Mouse (Mus musculus) midbrain, embryonic 11.5 days (tissue): ENCODE measurements around the gene Sobp. TPM values are rescaled to one million over a fixed set of nuclear protein-coding genes. Genes with fewer than 3 reads are reported as not detected.

Source experiments
- ATAC-seq: fragments of 200-750 bp; cut with Nextera tagmentation; 2 replicates; pipeline ENCODE4 v1.8.0; 2017; ENCODE audit warnings: moderate TSS enrichment, moderate library complexity; ENCODE audit not compliant: low FRiP score
- DNase-seq: peaks from one replicate; pipeline ENCODE4 v3.0.0; 2015; ENCODE audit warnings: low spot score; ENCODE audit errors: missing footprints
- H3K27ac ChIP-seq: fragments of 300-500 bp; sonication (generic); 2 replicates; pipeline ENCODE4 v1.5.1; 2014; ENCODE audit warnings: low read depth, low read length
- H3K27me3 ChIP-seq: fragments of 300-500 bp; sonication (generic); 2 replicates; pipeline ENCODE4 v1.6.1; 2014; ENCODE audit warnings: mild to moderate bottlenecking, low read length, moderate library complexity, mixed read lengths; ENCODE audit not compliant: control insufficient read depth, insufficient read depth
- H3K36me3 ChIP-seq: fragments of 300-500 bp; sonication (generic); 2 replicates; pipeline ENCODE4 v1.6.1; 2014; ENCODE audit warnings: mild to moderate bottlenecking, low read length, moderate library complexity, mixed read lengths; ENCODE audit not compliant: control insufficient read depth, insufficient read depth
- H3K4me1 ChIP-seq: fragments of 300-500 bp; sonication (generic); 2 replicates; pipeline ENCODE4 v1.6.1; 2014; ENCODE audit warnings: low read length; ENCODE audit not compliant: control insufficient read depth, insufficient read depth
- H3K4me2 ChIP-seq: fragments of 300-500 bp; sonication (generic); 2 replicates; pipeline ENCODE4 v1.6.1; 2014; ENCODE audit warnings: mild to moderate bottlenecking, moderate library complexity
- H3K4me3 ChIP-seq: fragments of 300-500 bp; sonication (generic); 2 replicates; pipeline ENCODE4 v1.5.1; 2014; ENCODE audit warnings: low read depth, low read length
- H3K9ac ChIP-seq: fragments of 300-500 bp; sonication (generic); 2 replicates; pipeline ENCODE4 v1.6.1; 2014; ENCODE audit warnings: low read length
- H3K9me3 ChIP-seq: fragments of 300-500 bp; sonication (generic); 2 replicates; pipeline ENCODE4 v1.6.1; 2016; ENCODE audit warnings: low read length; ENCODE audit not compliant: control insufficient read depth
- WGBS: fragments of 180-500 bp; shearing (Covaris S2); extraction: QIAGEN DNeasy Blood & Tissue Kit; methylation state at CpG from one replicate; pipeline ENCODE4 v1.1.7; 2014; 5-methylcytosine and 5-hydroxymethylcytosine counted together
- polyA plus RNA-seq: library from polyadenylated mRNA; unstranded; fragments of >200 nt; fragmentation: Nextera tagmentation; extraction: Ambion mirVana; gene quantifications from 2 replicates; pipeline ENCODE4 v1.2.1, GENCODE M21; 2014

Sobp gene
- polyA plus RNA-seq, 1 experiment from 2014 or later: 5.8 TPM

DNA sequence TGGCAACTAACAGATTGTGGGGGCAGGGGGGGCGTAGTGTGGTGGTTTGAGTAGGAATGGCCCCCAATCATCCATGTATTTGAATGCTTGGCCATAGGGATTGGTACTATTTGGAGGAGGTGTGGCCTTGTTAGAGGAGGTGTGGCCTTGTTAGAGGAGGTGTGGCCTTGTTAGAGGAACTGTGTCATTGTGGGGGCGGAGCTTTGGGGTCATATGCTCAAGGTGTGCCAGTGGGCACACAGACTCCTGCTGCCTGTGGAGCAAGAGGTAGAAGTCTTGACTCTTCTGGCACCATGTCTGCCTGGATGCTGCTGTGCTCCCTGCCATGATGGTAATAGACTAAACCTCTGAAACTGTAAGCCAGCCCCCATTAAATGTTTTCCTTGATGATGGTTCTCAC lies 25.9 kb upstream of the Sobp start:
- DNase-seq (no peak), ATAC-seq (no peak)
- no peaks in the 10 kb centered on the region for H3K27me3 ChIP-seq
- H3K4me1 ChIP-seq: no peaks in the 10 kb centered on the region
- no peaks in the 10 kb centered on the region for H3K36me3 ChIP-seq
- no peak overlapping the region for H3K4me3 ChIP-seq
- no peaks in the 10 kb centered on the region for H3K9me3 ChIP-seq
- WGBS: 90% methylated on average over 2 of the region's 2 CpGs
- H3K9ac ChIP-seq: no peak overlapping the region
- no peak overlapping the region for H3K4me2 ChIP-seq
- no peak overlapping the region for H3K27ac ChIP-seq

DNA sequence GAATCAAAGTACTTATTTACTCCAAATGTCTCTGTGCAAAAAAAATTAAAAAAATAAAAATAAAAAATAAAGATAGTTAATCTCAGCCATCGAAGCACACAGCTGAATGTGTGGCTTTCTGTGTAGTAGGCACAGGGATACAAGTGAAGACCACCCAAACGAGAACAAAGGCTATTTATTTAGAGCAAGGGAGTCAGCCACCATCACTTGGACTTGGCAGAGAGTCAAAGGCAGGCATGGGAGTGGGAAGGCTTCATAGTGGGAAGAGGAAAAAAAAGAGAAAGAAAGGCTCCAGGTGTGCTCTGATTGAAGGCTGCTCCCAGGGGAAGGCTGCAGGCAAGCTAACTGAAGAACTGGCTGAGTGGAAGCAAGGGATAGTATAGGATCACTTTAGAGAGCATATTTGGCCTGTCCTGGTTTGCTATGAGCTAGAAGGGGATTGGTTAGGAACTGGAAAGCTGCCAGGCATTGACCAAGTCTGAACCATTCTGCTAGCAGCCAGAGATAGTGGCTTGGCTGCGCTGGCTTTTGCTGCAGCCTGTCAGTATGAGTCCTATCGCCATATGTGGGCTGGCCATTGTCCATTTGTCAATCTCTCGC lies 6.1 kb upstream of the Sobp start:
- DNase-seq (no peak), ATAC-seq (peak; percentile 19; the same call in 1 of the 2 replicates)
- peaks cover 6% of the 10 kb centered on the region for H3K27me3 ChIP-seq
- H3K27ac ChIP-seq: no peak overlapping the region
- H3K4me2 ChIP-seq: no peak overlapping the region
- WGBS: 61% methylated on average over 5 of the region's 5 CpGs
- no peaks in the 10 kb centered on the region for H3K9me3 ChIP-seq
- H3K4me1 ChIP-seq: no peaks in the 10 kb centered on the region; the same call in 1 of the 2 replicates
- H3K9ac ChIP-seq: no peak overlapping the region
- no peak overlapping the region for H3K4me3 ChIP-seq
- no peaks in the 10 kb centered on the region for H3K36me3 ChIP-seq

GRCm38 (mm10) chr10:43175156-43175601 lies 849 bp upstream of the Sobp start:
- peak; percentile 96 for DNase-seq
- peak; percentile 53 for ATAC-seq
- peaks cover 8% of the 10 kb centered on the region for H3K27me3 ChIP-seq
- H3K9ac ChIP-seq: peak overlapping the region; percentile 90
- WGBS: under 1% methylated on average over 18 of the region's 18 CpGs
- H3K4me2 ChIP-seq: peak overlapping the region; percentile 90
- H3K4me1 ChIP-seq: peaks cover 14% of the 10 kb centered on the region
- H3K27ac ChIP-seq: peak overlapping the region; percentile 85; the same call in 1 of the 2 replicates
- peak overlapping the region; percentile 90 for H3K4me3 ChIP-seq
- no peaks in the 10 kb centered on the region for H3K36me3 ChIP-seq
- no peaks in the 10 kb centered on the region for H3K9me3 ChIP-seq

GRCm38 (mm10) chr10:43173828-43174325 lies 453 bp downstream of the Sobp start:
- H3K4me3 ChIP-seq: peak overlapping the region; percentile 90
- peak overlapping the region; percentile 90 for H3K4me2 ChIP-seq
- 0% methylated on average over 21 of the region's 38 CpGs for WGBS
- DNase-seq: peak; percentile 95
- peaks cover 14% of the 10 kb centered on the region for H3K4me1 ChIP-seq
- H3K27me3 ChIP-seq: peaks cover 8% of the 10 kb centered on the region
- H3K9me3 ChIP-seq: no peaks in the 10 kb centered on the region
- H3K36me3 ChIP-seq: no peaks in the 10 kb centered on the region
- peak overlapping the region; percentile 85 for H3K27ac ChIP-seq
- ATAC-seq: peak; percentile 57
- H3K9ac ChIP-seq: peak overlapping the region; percentile 90

DNA sequence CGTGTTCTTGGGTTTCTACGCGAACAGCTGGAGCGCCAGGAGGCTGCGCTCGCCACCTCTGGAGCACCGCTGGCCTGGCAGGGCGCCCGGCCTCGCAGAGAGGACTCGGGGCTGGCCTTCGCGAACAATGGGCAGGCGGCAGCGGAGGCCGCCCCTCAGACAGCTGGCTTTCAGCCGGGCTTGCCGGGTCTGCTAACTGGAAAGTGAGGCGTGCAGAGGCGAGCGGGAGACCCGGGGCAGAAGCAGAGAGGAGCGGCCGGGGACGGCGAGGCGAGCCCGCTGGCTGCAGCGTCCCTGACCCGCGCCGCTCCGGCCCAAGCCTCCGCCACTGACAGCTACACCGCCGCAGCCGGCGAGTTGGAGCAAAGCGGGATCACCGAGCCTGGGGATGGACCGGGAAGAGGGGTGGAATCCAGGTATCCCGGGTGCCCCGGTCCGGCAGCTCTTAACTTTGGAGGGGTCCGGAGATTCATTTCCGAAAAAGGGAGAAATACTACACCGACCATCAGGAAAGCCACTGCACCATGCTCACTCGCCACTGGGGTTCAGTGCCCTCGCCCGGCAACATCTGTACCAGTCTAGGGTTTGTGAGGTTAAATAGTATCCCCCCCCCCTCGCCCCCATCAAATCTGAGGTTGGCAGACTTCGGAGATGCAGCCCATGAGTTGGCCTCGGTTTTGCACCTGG lies 1.0 kb downstream of the Sobp start:
- DNase-seq: peak; percentile 97
- Histone ChIP-seq H3K4me2 (peak overlapping the region; percentile 90), H3K27ac (peak overlapping the region; percentile 85), H3K27me3 (peaks cover 8% of the 10 kb centered on the region), H3K9ac (peak overlapping the region; percentile 90), H3K9me3 (no peaks in the 10 kb centered on the region), H3K36me3 (no peaks in the 10 kb centered on the region), H3K4me1 (peaks cover 14% of the 10 kb centered on the region), H3K4me3 (peak overlapping the region; percentile 90)
- WGBS: under 1% methylated on average over 52 of the region's 53 CpGs
- ATAC-seq: peak; percentile 58

DNA sequence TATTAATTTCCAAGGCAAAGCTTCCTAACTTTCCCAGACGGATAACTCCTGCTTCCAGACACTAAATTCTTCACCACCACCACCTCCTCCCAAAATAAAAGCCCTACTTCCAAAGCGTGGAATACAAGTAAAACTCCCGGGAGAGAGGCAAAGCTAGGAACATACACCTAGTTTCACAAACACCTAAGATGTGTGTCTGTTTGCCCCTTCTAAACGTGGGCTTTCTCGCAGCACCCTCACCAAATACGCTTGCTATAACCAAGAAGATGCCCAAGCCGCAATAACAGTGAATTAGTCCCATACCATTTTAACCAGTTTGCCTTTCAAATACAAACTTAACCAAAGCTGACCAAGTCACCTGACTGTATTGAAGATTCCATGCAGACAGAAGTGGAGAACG lies 1.8 kb downstream of the Sobp start:
- Histone ChIP-seq H3K9ac (peak overlapping the region; percentile 90), H3K4me3 (peak overlapping the region; percentile 90), H3K36me3 (no peaks in the 10 kb centered on the region), H3K4me2 (peak overlapping the region; percentile 90), H3K27me3 (peaks cover 8% of the 10 kb centered on the region), H3K4me1 (peaks cover 14% of the 10 kb centered on the region), H3K27ac (no peak overlapping the region), H3K9me3 (no peaks in the 10 kb centered on the region)
- 2% methylated on average over 8 of the region's 8 CpGs for WGBS
- ATAC-seq (no peak), DNase-seq (peak; percentile 89)

GRCm38 (mm10) chr10:43172066-43172465 lies 2.3 kb downstream of the Sobp start:
- WGBS: 2% methylated on average over 7 of the region's 7 CpGs

GRCm38 (mm10) chr10:43171106-43171505 lies 3.2 kb downstream of the Sobp start:
- H3K9ac ChIP-seq: 0 out of 2 replicates have a peak overlapping the region, but pooled peaks have one; percentile 28
- 2% methylated on average over 8 of the region's 8 CpGs for WGBS
- no peak for ATAC-seq

More at GRCm38 (mm10) chr10:43172066-43172465, 2.3 kb downstream of the Sobp start:
- no peak overlapping the region for H3K27ac ChIP-seq
- ATAC-seq: no peak
- peaks cover 14% of the 10 kb centered on the region for H3K4me1 ChIP-seq
- H3K4me3 ChIP-seq: peak overlapping the region; percentile 90
- peak overlapping the region; percentile 90 for H3K4me2 ChIP-seq
- no peak overlapping the region; the same call in 1 of the 2 replicates for H3K9ac ChIP-seq
- DNase-seq: peak; percentile 90
- H3K27me3 ChIP-seq: peaks cover 8% of the 10 kb centered on the region
- no peaks in the 10 kb centered on the region for H3K9me3 ChIP-seq
- no peaks in the 10 kb centered on the region for H3K36me3 ChIP-seq

DNA sequence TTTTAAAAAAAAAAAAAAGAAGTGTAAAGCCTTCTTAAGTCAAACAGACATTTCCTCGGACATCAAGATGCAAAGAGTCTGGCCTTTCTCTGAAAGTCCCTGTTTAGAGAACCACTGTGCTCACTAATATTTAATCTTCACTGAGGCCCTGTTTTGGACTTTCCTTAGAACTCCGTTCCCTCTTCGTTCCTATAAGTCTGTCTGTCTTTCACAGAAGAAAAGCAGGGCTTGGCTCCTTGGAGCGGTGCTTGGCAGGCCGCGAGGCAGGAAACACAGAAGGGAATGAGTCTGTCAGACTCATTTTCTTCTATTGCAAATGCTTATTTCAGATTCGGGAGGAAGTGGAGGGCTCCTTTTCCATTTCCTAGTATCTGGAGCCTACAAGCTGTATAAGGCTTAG lies 5.5 kb downstream of the Sobp start:
- no peaks in the 10 kb centered on the region; the same call in 1 of the 2 replicates for H3K27me3 ChIP-seq
- no peak for ATAC-seq
- no peak overlapping the region for H3K27ac ChIP-seq
- H3K9ac ChIP-seq: no peak overlapping the region
- DNase-seq: peak; percentile 70
- peaks cover 11% of the 10 kb centered on the region for H3K4me1 ChIP-seq
- 74% methylated on average over 7 of the region's 7 CpGs for WGBS
- H3K4me2 ChIP-seq: no peak overlapping the region
- H3K9me3 ChIP-seq: no peaks in the 10 kb centered on the region
- H3K36me3 ChIP-seq: no peaks in the 10 kb centered on the region
- no peak overlapping the region for H3K4me3 ChIP-seq

More at GRCm38 (mm10) chr10:43171106-43171505, 3.2 kb downstream of the Sobp start:
- no peaks in the 10 kb centered on the region for H3K9me3 ChIP-seq
- peak; percentile 89 for DNase-seq
- H3K4me2 ChIP-seq: peak overlapping the region; percentile 42
- H3K4me1 ChIP-seq: peaks cover 14% of the 10 kb centered on the region
- H3K36me3 ChIP-seq: no peaks in the 10 kb centered on the region
- no peak overlapping the region for H3K27ac ChIP-seq
- H3K27me3 ChIP-seq: peaks cover 8% of the 10 kb centered on the region
- H3K4me3 ChIP-seq: peak overlapping the region; percentile 20; the same call in 1 of the 2 replicates
